Mouse (Mus musculus): Measurements from ENCODE around the gene Rbm46. TPM values are rescaled to one million over a fixed set of nuclear protein-coding genes. Genes with fewer than 3 reads are reported as not detected.

The Rbm46 gene
- polyA plus RNA-seq, 1 experiment from 2014 or later = 2.6 TPM

GRCm38 (mm10) chr3:82800470-82800843 is 75.8 kb downstream of the Rbm46 start:
- ATAC-seq (replicated peaks; ENCODE audit: low FRiP score) (no peak), DNase-seq (ENCODE audit: low spot score) (no peak)
- H3K27ac ChIP-seq (ENCODE audit: low read depth, low read length) = no peak overlapping the region
- no peaks in the 10 kb centered on the region for H3K9me3 ChIP-seq (ENCODE audit: control insufficient read depth, low read length)
- H3K36me3 ChIP-seq (ENCODE audit: control insufficient read depth, insufficient read depth, low read length) = no peaks in the 10 kb centered on the region
- no peaks in the 10 kb centered on the region for H3K4me1 ChIP-seq (replicated peaks; ENCODE audit: control insufficient read depth, insufficient read depth, low read length)
- H3K9ac ChIP-seq (ENCODE audit: low read depth, low read length) = no peak overlapping the region
- no peak overlapping the region for H3K4me3 ChIP-seq (ENCODE audit: low read depth, low read length)
- 65% methylated on average over 3 of the region's 3 CpGs for WGBS
- no peaks in the 10 kb centered on the region for H3K27me3 ChIP-seq (replicated peaks; ENCODE audit: control insufficient read depth, insufficient read depth, low read length)
- H3K4me2 ChIP-seq = no peak overlapping the region

DNA sequence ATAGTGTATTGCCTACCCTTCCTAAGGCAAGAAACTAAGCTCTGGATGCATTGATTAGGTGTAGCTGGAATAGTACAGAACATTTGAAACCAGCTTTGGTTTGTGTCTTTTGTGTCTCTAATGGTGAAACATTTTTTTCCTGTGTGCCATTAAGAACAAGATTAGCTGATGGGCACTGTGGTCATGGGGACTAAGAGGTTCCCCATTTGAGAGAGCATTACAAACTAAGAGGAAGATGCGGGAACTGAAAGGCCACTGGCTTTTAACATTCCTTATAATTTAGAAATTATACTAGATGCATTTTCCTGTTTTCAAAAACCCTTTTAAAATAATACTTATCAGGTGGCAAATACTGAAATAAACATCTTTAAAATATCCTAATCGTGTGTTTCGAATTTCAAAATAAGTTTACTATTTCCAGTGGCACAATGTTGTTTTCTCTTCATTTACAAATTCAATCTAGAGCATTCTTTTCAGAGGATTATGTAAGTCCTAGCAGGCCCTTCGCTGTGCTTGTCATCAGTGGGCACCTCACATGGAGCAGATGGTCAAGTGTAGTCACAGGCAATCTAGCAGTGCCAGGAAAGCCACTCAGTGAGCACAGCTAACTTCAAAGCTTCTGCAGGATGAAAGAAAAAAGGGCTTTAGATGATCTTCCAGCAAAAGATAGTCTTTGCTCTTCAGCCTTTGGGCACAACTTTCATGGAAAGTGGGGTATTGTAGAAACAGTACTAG is 76.4 kb downstream of the Rbm46 start:
- no peaks in the 10 kb centered on the region for H3K27me3 ChIP-seq (replicated peaks; ENCODE audit: control insufficient read depth, insufficient read depth, low read length)
- H3K4me3 ChIP-seq (ENCODE audit: low read depth, low read length) = no peak overlapping the region
- WGBS = 72% methylated on average over 4 of the region's 4 CpGs

GRCm38 (mm10) chr3:82793656-82794055 is 82.6 kb downstream of the Rbm46 start:
- H3K4me2 ChIP-seq = no peak overlapping the region
- H3K27ac ChIP-seq (ENCODE audit: low read depth, low read length) = no peak overlapping the region
- no peak overlapping the region for H3K4me3 ChIP-seq (ENCODE audit: low read depth, low read length)
- no peak for ATAC-seq (replicated peaks; ENCODE audit: low FRiP score)
- no peaks in the 10 kb centered on the region for H3K4me1 ChIP-seq (replicated peaks; ENCODE audit: control insufficient read depth, insufficient read depth, low read length)
- no peaks in the 10 kb centered on the region for H3K36me3 ChIP-seq (ENCODE audit: control insufficient read depth, insufficient read depth, low read length)
- no peak for DNase-seq (ENCODE audit: low spot score)
- no peaks in the 10 kb centered on the region for H3K27me3 ChIP-seq (replicated peaks; ENCODE audit: control insufficient read depth, insufficient read depth, low read length)
- H3K9ac ChIP-seq (ENCODE audit: low read depth, low read length) = no peak overlapping the region
- H3K9me3 ChIP-seq (ENCODE audit: control insufficient read depth, low read length) = no peaks in the 10 kb centered on the region
- 50% methylated on average over 1 of the region's 1 CpGs for WGBS

More for the DNA sequence above, 76.4 kb downstream of the Rbm46 start:
- Histone ChIP-seq H3K9me3 (ENCODE audit: control insufficient read depth, low read length) (no peaks in the 10 kb centered on the region), H3K27ac (ENCODE audit: low read depth, low read length) (no peak overlapping the region), H3K36me3 (ENCODE audit: control insufficient read depth, insufficient read depth, low read length) (no peaks in the 10 kb centered on the region), H3K4me1 (replicated peaks; ENCODE audit: control insufficient read depth, insufficient read depth, low read length) (no peaks in the 10 kb centered on the region), H3K9ac (ENCODE audit: low read depth, low read length) (no peak overlapping the region), H3K4me2 (no peak overlapping the region)
- ATAC-seq (replicated peaks; ENCODE audit: low FRiP score) (no peak), DNase-seq (ENCODE audit: low spot score) (no peak)

DNA sequence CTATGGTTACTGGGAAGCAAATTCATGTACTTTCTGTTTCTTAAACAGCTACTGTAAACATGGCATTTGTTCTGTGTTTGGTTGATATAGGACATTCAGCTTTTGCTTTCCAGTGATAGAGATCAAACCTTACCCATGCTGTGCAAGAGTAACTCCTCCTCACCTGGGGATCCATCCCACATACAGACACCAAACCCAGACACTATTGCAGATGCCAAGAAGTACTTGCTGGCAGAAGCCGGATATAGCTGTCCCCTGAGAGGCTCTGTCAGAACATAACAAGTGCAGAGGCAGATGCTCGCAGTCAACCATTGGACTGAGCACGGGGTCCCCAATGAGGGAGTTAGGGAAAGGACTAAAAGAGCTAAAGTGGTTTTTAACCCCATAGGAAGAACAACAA is 84.6 kb downstream of the Rbm46 start:
- no peak for ATAC-seq (replicated peaks; ENCODE audit: low FRiP score)

More for the DNA sequence above, 84.6 kb downstream of the Rbm46 start:
- no peaks in the 10 kb centered on the region for H3K9me3 ChIP-seq (ENCODE audit: control insufficient read depth, low read length)
- no peak overlapping the region for H3K4me2 ChIP-seq
- WGBS = 91% methylated on average over 3 of the region's 3 CpGs
- no peak overlapping the region for H3K4me3 ChIP-seq (ENCODE audit: low read depth, low read length)
- H3K27me3 ChIP-seq (replicated peaks; ENCODE audit: control insufficient read depth, insufficient read depth, low read length) = no peaks in the 10 kb centered on the region
- no peak overlapping the region for H3K27ac ChIP-seq (ENCODE audit: low read depth, low read length)
- H3K36me3 ChIP-seq (ENCODE audit: control insufficient read depth, insufficient read depth, low read length) = no peaks in the 10 kb centered on the region
- no peak overlapping the region for H3K9ac ChIP-seq (ENCODE audit: low read depth, low read length)
- DNase-seq (ENCODE audit: low spot score) = no peak
- H3K4me1 ChIP-seq (replicated peaks; ENCODE audit: control insufficient read depth, insufficient read depth, low read length) = no peaks in the 10 kb centered on the region

Other genes with a start within 250 kb of the Rbm46 start
- gene Lrat, start 27.5 kb upstream of the Rbm46 start, polyA plus RNA-seq (2014; fragmentation: Nextera tagmentation; extraction: Ambion mirVana) = 0.21 and 0.22 TPM in 2 replicates
- 178 and 182 TPM in 2 replicates for gene Fgg, start 131.2 kb upstream of the Rbm46 start, polyA plus RNA-seq (2014; fragmentation: Nextera tagmentation; extraction: Ambion mirVana)
- gene Fga, start 149.6 kb upstream of the Rbm46 start, polyA plus RNA-seq (2014; fragmentation: Nextera tagmentation; extraction: Ambion mirVana) = 161 and 182 TPM in 2 replicates
- gene Fgb, start 173.4 kb upstream of the Rbm46 start, polyA plus RNA-seq (2014; fragmentation: Nextera tagmentation; extraction: Ambion mirVana) = 176 and 188 TPM in 2 replicates
- 92.7 and 103 TPM in 2 replicates for gene Plrg1, start 179.0 kb upstream of the Rbm46 start, polyA plus RNA-seq (2014; fragmentation: Nextera tagmentation; extraction: Ambion mirVana)